Mouse (Mus musculus): ENCODE measurements around the gene Gm4070. TPM values are rescaled to one million over a fixed set of nuclear protein-coding genes. Genes with fewer than 3 reads are reported as not detected.
"Not testable (repeated sequence)": the region's sequence is repeated elsewhere in the genome, so short reads cannot be mapped to it uniquely, and the experiment has no call there.

Gm4070 gene
- total RNA-seq (2012; rRNA removed) (not detected in 2 replicates), polyA plus RNA-seq (2012; ENCODE audit: insufficient read depth in 1 of 2, insufficient read length in 2 of 2, low read depth in 1 of 2, low replicate concordance in 2 of 2, missing spikeins in 1 of 2) (not detected)

- DNase-seq (ENCODE audit: low read depth, low spot score); H3K36me3 ChIP-seq (ENCODE audit: control insufficient read depth in 1 of 2, insufficient read depth in 2 of 2, low read length in 2 of 2); H3K27me3 ChIP-seq (ENCODE audit: control insufficient read depth in 1 of 2, insufficient read depth in 2 of 2, low read length in 2 of 2); H3K9me3 ChIP-seq (replicated peaks; ENCODE audit: insufficient read depth, low read length); H3K4me1 ChIP-seq (ENCODE audit: control insufficient read depth in 1 of 2, insufficient read depth in 2 of 2, low read length in 2 of 2); H3K9ac ChIP-seq (ENCODE audit: control insufficient read depth, low read depth, low read length, poor library complexity, severe bottlenecking); H3K79me2 ChIP-seq (ENCODE audit: control insufficient read depth, insufficient read depth, low read length, poor library complexity); H3K27ac ChIP-seq (ENCODE audit: control insufficient read depth, low read depth, low read length); H3K4me3 ChIP-seq (ENCODE audit: control insufficient read depth in 1 of 2, insufficient read depth in 1 of 2, low read depth in 2 of 2, low read length in 2 of 2): not testable (repeated sequence)
Observed at GRCm38 (mm10) chr7:105953812-105954211, at the start of gene Gm4070. Gene Gm4070 (minus strand): TSS chr7:105953967.

GRCm38 (mm10) chr7:105954540-105954939 is 773 bp upstream of the Gm4070 start:
- H3K4me3 ChIP-seq (ENCODE audit: control insufficient read depth in 1 of 2, insufficient read depth in 1 of 2, low read depth in 2 of 2, low read length in 2 of 2); H3K9me3 ChIP-seq (replicated peaks; ENCODE audit: insufficient read depth, low read length); H3K36me3 ChIP-seq (ENCODE audit: control insufficient read depth in 1 of 2, insufficient read depth in 2 of 2, low read length in 2 of 2); H3K4me1 ChIP-seq (ENCODE audit: control insufficient read depth in 1 of 2, insufficient read depth in 2 of 2, low read length in 2 of 2); H3K27me3 ChIP-seq (ENCODE audit: control insufficient read depth in 1 of 2, insufficient read depth in 2 of 2, low read length in 2 of 2); H3K27ac ChIP-seq (ENCODE audit: control insufficient read depth, low read depth, low read length); DNase-seq (ENCODE audit: low read depth, low spot score); H3K9ac ChIP-seq (ENCODE audit: control insufficient read depth, low read depth, low read length, poor library complexity, severe bottlenecking); H3K79me2 ChIP-seq (ENCODE audit: control insufficient read depth, insufficient read depth, low read length, poor library complexity): not testable (repeated sequence)

- not testable (repeated sequence) for H3K27ac ChIP-seq (ENCODE audit: control insufficient read depth, low read depth, low read length); H3K9ac ChIP-seq (ENCODE audit: control insufficient read depth, low read depth, low read length, poor library complexity, severe bottlenecking); H3K36me3 ChIP-seq (ENCODE audit: control insufficient read depth in 1 of 2, insufficient read depth in 2 of 2, low read length in 2 of 2); H3K4me3 ChIP-seq (ENCODE audit: control insufficient read depth in 1 of 2, insufficient read depth in 1 of 2, low read depth in 2 of 2, low read length in 2 of 2); H3K4me1 ChIP-seq (ENCODE audit: control insufficient read depth in 1 of 2, insufficient read depth in 2 of 2, low read length in 2 of 2); H3K27me3 ChIP-seq (ENCODE audit: control insufficient read depth in 1 of 2, insufficient read depth in 2 of 2, low read length in 2 of 2); H3K9me3 ChIP-seq (replicated peaks; ENCODE audit: insufficient read depth, low read length); H3K79me2 ChIP-seq (ENCODE audit: control insufficient read depth, insufficient read depth, low read length, poor library complexity); DNase-seq (ENCODE audit: low read depth, low spot score)
Observed at GRCm38 (mm10) chr7:105952408-105952807, 1.4 kb downstream of the Gm4070 start.

- not testable (repeated sequence) for H3K36me3 ChIP-seq (ENCODE audit: control insufficient read depth in 1 of 2, insufficient read depth in 2 of 2, low read length in 2 of 2); H3K4me3 ChIP-seq (ENCODE audit: control insufficient read depth in 1 of 2, insufficient read depth in 1 of 2, low read depth in 2 of 2, low read length in 2 of 2); H3K4me1 ChIP-seq (ENCODE audit: control insufficient read depth in 1 of 2, insufficient read depth in 2 of 2, low read length in 2 of 2); H3K79me2 ChIP-seq (ENCODE audit: control insufficient read depth, insufficient read depth, low read length, poor library complexity); H3K9ac ChIP-seq (ENCODE audit: control insufficient read depth, low read depth, low read length, poor library complexity, severe bottlenecking); H3K9me3 ChIP-seq (replicated peaks; ENCODE audit: insufficient read depth, low read length); H3K27me3 ChIP-seq (ENCODE audit: control insufficient read depth in 1 of 2, insufficient read depth in 2 of 2, low read length in 2 of 2); DNase-seq (ENCODE audit: low read depth, low spot score); H3K27ac ChIP-seq (ENCODE audit: control insufficient read depth, low read depth, low read length)
Observed at GRCm38 (mm10) chr7:105945238-105945637, 8.5 kb downstream of the Gm4070 start.

- H3K27ac ChIP-seq (ENCODE audit: control insufficient read depth, low read depth, low read length); H3K79me2 ChIP-seq (ENCODE audit: control insufficient read depth, insufficient read depth, low read length, poor library complexity); H3K4me3 ChIP-seq (ENCODE audit: control insufficient read depth in 1 of 2, insufficient read depth in 1 of 2, low read depth in 2 of 2, low read length in 2 of 2); H3K9me3 ChIP-seq (replicated peaks; ENCODE audit: insufficient read depth, low read length); DNase-seq (ENCODE audit: low read depth, low spot score); H3K9ac ChIP-seq (ENCODE audit: control insufficient read depth, low read depth, low read length, poor library complexity, severe bottlenecking); H3K36me3 ChIP-seq (ENCODE audit: control insufficient read depth in 1 of 2, insufficient read depth in 2 of 2, low read length in 2 of 2); H3K27me3 ChIP-seq (ENCODE audit: control insufficient read depth in 1 of 2, insufficient read depth in 2 of 2, low read length in 2 of 2); H3K4me1 ChIP-seq (ENCODE audit: control insufficient read depth in 1 of 2, insufficient read depth in 2 of 2, low read length in 2 of 2): not testable (repeated sequence)
Observed at GRCm38 (mm10) chr7:105932132-105932531, 21.6 kb downstream of the Gm4070 start.

- H3K9me3 ChIP-seq (replicated peaks; ENCODE audit: insufficient read depth, low read length); H3K27ac ChIP-seq (ENCODE audit: control insufficient read depth, low read depth, low read length); H3K79me2 ChIP-seq (ENCODE audit: control insufficient read depth, insufficient read depth, low read length, poor library complexity); H3K4me3 ChIP-seq (ENCODE audit: control insufficient read depth in 1 of 2, insufficient read depth in 1 of 2, low read depth in 2 of 2, low read length in 2 of 2); H3K27me3 ChIP-seq (ENCODE audit: control insufficient read depth in 1 of 2, insufficient read depth in 2 of 2, low read length in 2 of 2); H3K9ac ChIP-seq (ENCODE audit: control insufficient read depth, low read depth, low read length, poor library complexity, severe bottlenecking); DNase-seq (ENCODE audit: low read depth, low spot score); H3K4me1 ChIP-seq (ENCODE audit: control insufficient read depth in 1 of 2, insufficient read depth in 2 of 2, low read length in 2 of 2); H3K36me3 ChIP-seq (ENCODE audit: control insufficient read depth in 1 of 2, insufficient read depth in 2 of 2, low read length in 2 of 2): not testable (repeated sequence)
Observed at GRCm38 (mm10) chr7:105883588-105884336, 70.0 kb downstream of the Gm4070 start.

GRCm38 (mm10) chr7:105879717-105880484 is 73.9 kb downstream of the Gm4070 start:
- DNase-seq (ENCODE audit: low read depth, low spot score); H3K27me3 ChIP-seq (ENCODE audit: control insufficient read depth in 1 of 2, insufficient read depth in 2 of 2, low read length in 2 of 2); H3K27ac ChIP-seq (ENCODE audit: control insufficient read depth, low read depth, low read length); H3K36me3 ChIP-seq (ENCODE audit: control insufficient read depth in 1 of 2, insufficient read depth in 2 of 2, low read length in 2 of 2); H3K4me3 ChIP-seq (ENCODE audit: control insufficient read depth in 1 of 2, insufficient read depth in 1 of 2, low read depth in 2 of 2, low read length in 2 of 2); H3K9ac ChIP-seq (ENCODE audit: control insufficient read depth, low read depth, low read length, poor library complexity, severe bottlenecking); H3K79me2 ChIP-seq (ENCODE audit: control insufficient read depth, insufficient read depth, low read length, poor library complexity); H3K4me1 ChIP-seq (ENCODE audit: control insufficient read depth in 1 of 2, insufficient read depth in 2 of 2, low read length in 2 of 2); H3K9me3 ChIP-seq (replicated peaks; ENCODE audit: insufficient read depth, low read length): not testable (repeated sequence)
